Mouse (Mus musculus) midbrain, postnatal 0 days (tissue): ENCODE measurements around the gene Tor2a. TPM values are rescaled to one million over a fixed set of nuclear protein-coding genes. Genes with fewer than 3 reads are reported as not detected.

ENCODE experiments used
- ATAC-seq: fragments of 200-750 bp; cut with Nextera tagmentation; 2 replicates; pipeline ENCODE4 v1.8.0; 2017; ENCODE audit warnings: moderate number of reproducible peaks, mild to moderate bottlenecking, moderate TSS enrichment, moderate library complexity; ENCODE audit not compliant: low FRiP score
- DNase-seq: peaks from one replicate; pipeline ENCODE4 v3.0.0-alpha.2; 2015; ENCODE audit warnings: low spot score
- H3K27ac ChIP-seq: fragments of 300-500 bp; sonication (generic); 2 replicates; pipeline ENCODE4 v1.5.1; 2014; ENCODE audit warnings: low read depth, mild to moderate bottlenecking, low read length, mixed read lengths
- H3K27me3 ChIP-seq: fragments of 300-500 bp; sonication (generic); 2 replicates; pipeline ENCODE4 v1.6.1; 2014; ENCODE audit warnings: low read length, control low read depth, mixed read lengths; ENCODE audit not compliant: insufficient read depth
- H3K36me3 ChIP-seq: fragments of 300-500 bp; sonication (generic); 2 replicates; pipeline ENCODE4 v1.6.1; 2014; ENCODE audit warnings: low read length, control low read depth, mixed read lengths; ENCODE audit not compliant: insufficient read depth
- H3K4me1 ChIP-seq: fragments of 300-500 bp; sonication (generic); 2 replicates; pipeline ENCODE4 v1.6.1; 2014; ENCODE audit warnings: mild to moderate bottlenecking, control low read depth, antibody characterized with exemption, low read length, mixed read lengths; ENCODE audit not compliant: insufficient read depth
- H3K4me2 ChIP-seq: fragments of 300-500 bp; sonication (generic); 2 replicates; pipeline ENCODE4 v1.6.1; 2014; ENCODE audit warnings: low read depth, mild to moderate bottlenecking, low read length, mixed read lengths; ENCODE audit not compliant: poor library complexity, severe bottlenecking
- H3K4me3 ChIP-seq: fragments of 300-500 bp; sonication (generic); 2 replicates; pipeline ENCODE4 v1.5.1; 2014; ENCODE audit warnings: low read depth, mild to moderate bottlenecking, low read length, moderate library complexity
- H3K9ac ChIP-seq: fragments of 300-500 bp; sonication (generic); replicated peaks from 2 replicates; pipeline ENCODE4 v1.6.1; 2014; ENCODE audit warnings: mild to moderate bottlenecking, low read length, moderate library complexity, mixed read lengths; ENCODE audit not compliant: poor library complexity, severe bottlenecking
- H3K9me3 ChIP-seq: fragments of 300-500 bp; sonication (generic); 2 replicates; pipeline ENCODE4 v1.6.1; 2016; ENCODE audit warnings: low read length, control low read depth
- CTCF ChIP-seq: IDR thresholded peaks from 2 replicates; pipeline ENCODE4 v1.5.1; 2016; ENCODE audit warnings: antibody characterized with exemption, mild to moderate bottlenecking
- WGBS: fragments of 180-500 bp; shearing (Covaris S2); extraction: QIAGEN DNeasy Blood & Tissue Kit; methylation state at CpG from one replicate; pipeline ENCODE4 v1.1.7; 2014; 5-methylcytosine and 5-hydroxymethylcytosine counted together
- polyA plus RNA-seq: library from polyadenylated mRNA; unstranded; fragments of >200 nt; fragmentation: Nextera tagmentation; extraction: Ambion mirVana; gene quantifications from 2 replicates; pipeline ENCODE4 v1.2.1, GENCODE M21; 2015
- total RNA-seq: library from RNA; depleted of rRNA; stranded (reverse); fragments of >200 nt; gene quantifications from 2 replicates; pipeline ENCODE4 v1.2.3, GENCODE M21; 2014

Gene Tor2a
- total and polyA plus RNA-seq, 2 experiments from 2014 or later, result 42.0 to 72.8 TPM

- Histone ChIP-seq H3K27me3 (no peaks in the 10 kb centered on the region), H3K9me3 (no peaks in the 10 kb centered on the region), H3K36me3 (peaks cover 69% of the 10 kb centered on the region), H3K4me2 (no peak overlapping the region), H3K4me3 (no peak overlapping the region), H3K27ac (no peak overlapping the region), H3K9ac (no peak overlapping the region), H3K4me1 (0 out of 2 replicates have a peak, but pooled peaks cover 4% of the 10 kb centered on the region)
- whole genome bisulfite sequencing, result 72% methylated on average over 7 of the region's 7 CpGs
- ATAC-seq, result no peak
- peak; percentile 27 for TF ChIP-seq CTCF
- no peak for DNase-seq
Observed at GRCm38 (mm10) chr2:32750199-32750598, 6.8 kb upstream of the Tor2a start.

GRCm38 (mm10) chr2:32750887-32751664 lies 6.0 kb upstream of the Tor2a start:
- 0 out of 2 replicates have a peak, but pooled peaks cover 4% of the 10 kb centered on the region for H3K4me1 ChIP-seq
- 0 out of 2 replicates have a peak overlapping the region, but pooled peaks have one; percentile 6 for H3K4me3 ChIP-seq
- WGBS, result 14% methylated on average over 31 of the region's 31 CpGs
- H3K27ac ChIP-seq, result no peak overlapping the region
- ATAC-seq (peak; percentile 56), DNase-seq (peak; percentile 62)
- no peaks in the 10 kb centered on the region for H3K27me3 ChIP-seq
- H3K9me3 ChIP-seq, result no peaks in the 10 kb centered on the region
- 0 out of 2 replicates have a peak overlapping the region, but pooled peaks have one; percentile 14 for H3K9ac ChIP-seq
- H3K36me3 ChIP-seq, result peaks cover 60% of the 10 kb centered on the region
- H3K4me2 ChIP-seq, result peak overlapping the region; percentile 16
- TF ChIP-seq CTCF, result no peak

DNA sequence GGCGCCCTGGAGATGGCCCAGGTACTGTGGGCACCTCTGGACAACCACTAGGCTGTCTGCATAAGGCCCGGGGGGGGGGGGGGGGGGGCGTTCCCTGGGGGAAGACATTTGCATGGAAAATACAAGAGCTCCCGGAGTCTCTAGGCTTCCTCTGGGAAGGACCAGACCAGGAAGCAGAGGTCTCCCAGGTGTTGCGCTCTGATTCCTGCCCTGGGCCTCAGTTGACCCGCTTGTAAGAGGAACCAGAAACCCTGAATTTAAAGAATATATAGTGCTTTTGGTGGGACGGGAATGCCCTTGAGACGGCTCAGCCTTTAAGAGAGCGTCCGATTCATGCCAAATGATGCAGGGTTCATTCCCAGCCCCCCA lies 5.4 kb upstream of the Tor2a start:
- no peak overlapping the region for H3K27ac ChIP-seq
- 0 out of 2 replicates have a peak, but pooled peaks cover 4% of the 10 kb centered on the region for H3K4me1 ChIP-seq
- 0 out of 2 replicates have a peak overlapping the region, but pooled peaks have one; percentile 6 for H3K4me3 ChIP-seq
- no peak overlapping the region for H3K9ac ChIP-seq
- DNase-seq, result no peak
- no peak for TF ChIP-seq CTCF
- WGBS, result 35% methylated on average over 8 of the region's 10 CpGs
- no peaks in the 10 kb centered on the region for H3K9me3 ChIP-seq
- H3K27me3 ChIP-seq, result no peaks in the 10 kb centered on the region
- no peak for ATAC-seq
- H3K4me2 ChIP-seq, result peak overlapping the region; percentile 16
- H3K36me3 ChIP-seq, result peaks cover 55% of the 10 kb centered on the region

- H3K4me2 ChIP-seq, result no peak overlapping the region
- TF ChIP-seq CTCF, result peak; percentile 60
- ATAC-seq, result no peak
Observed at GRCm38 (mm10) chr2:32752181-32752580, 4.9 kb upstream of the Tor2a start.

DNA sequence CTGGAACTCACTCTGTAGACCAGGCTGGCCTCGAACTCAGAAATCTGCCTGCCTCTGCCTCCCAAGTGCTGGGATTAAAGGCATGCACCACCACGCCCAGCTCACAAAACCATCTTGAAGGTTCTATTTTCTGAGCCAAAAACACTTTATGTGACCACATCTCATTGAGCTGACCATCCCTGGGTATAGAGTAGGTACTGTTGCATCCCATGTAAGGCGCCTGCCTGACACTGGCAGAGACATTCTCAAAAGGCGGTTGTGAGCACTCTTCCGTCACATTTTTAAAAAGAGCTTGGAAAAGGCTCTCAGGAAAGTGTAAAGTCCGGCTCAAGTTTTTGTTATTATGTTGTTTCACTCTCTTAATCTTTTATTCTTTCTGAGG lies 369 bp upstream of the Tor2a start:
- Histone ChIP-seq H3K9ac (no peak overlapping the region), H3K4me2 (0 out of 2 replicates have a peak overlapping the region, but pooled peaks have one; percentile 61), H3K4me3 (peak overlapping the region; percentile 75; the same call in 1 of the 2 replicates), H3K27me3 (no peaks in the 10 kb centered on the region), H3K9me3 (no peaks in the 10 kb centered on the region), H3K36me3 (peaks cover 43% of the 10 kb centered on the region), H3K4me1 (no peaks in the 10 kb centered on the region), H3K27ac (no peak overlapping the region)
- ATAC-seq, result no peak
- TF ChIP-seq CTCF, result no peak
- no peak for DNase-seq
- WGBS, result 29% methylated on average over 6 of the region's 6 CpGs

More at GRCm38 (mm10) chr2:32752181-32752580, 4.9 kb upstream of the Tor2a start:
- no peaks in the 10 kb centered on the region for H3K9me3 ChIP-seq
- 0 out of 2 replicates have a peak, but pooled peaks cover 4% of the 10 kb centered on the region for H3K4me1 ChIP-seq
- H3K27me3 ChIP-seq, result no peaks in the 10 kb centered on the region
- peaks cover 49% of the 10 kb centered on the region for H3K36me3 ChIP-seq
- H3K27ac ChIP-seq, result no peak overlapping the region
- no peak overlapping the region for H3K4me3 ChIP-seq
- no peak overlapping the region for H3K9ac ChIP-seq
- DNase-seq, result peak; percentile 35
- WGBS, result 63% methylated on average over 10 of the region's 10 CpGs

GRCm38 (mm10) chr2:32758503-32758902 lies 1.5 kb downstream of the Tor2a start:
- DNase-seq, result no peak
- Histone ChIP-seq H3K27ac (no peak overlapping the region), H3K27me3 (no peaks in the 10 kb centered on the region), H3K9me3 (no peaks in the 10 kb centered on the region), H3K4me3 (no peak overlapping the region), H3K4me2 (peak overlapping the region; percentile 61; the same call in 1 of the 2 replicates), H3K36me3 (peaks cover 39% of the 10 kb centered on the region), H3K4me1 (no peaks in the 10 kb centered on the region), H3K9ac (0 out of 2 replicates have a peak overlapping the region, but pooled peaks have one; percentile 5)
- no peak for ATAC-seq
- 79% methylated on average over 8 of the region's 8 CpGs for WGBS
- TF ChIP-seq CTCF, result no peak
